Mouse (Mus musculus) layer of hippocampus, adult 9-11 months (tissue): Measurements from ENCODE around the gene Nectin1.

Experiments used
- DNase-seq: peaks from one replicate; pipeline ENCODE4 v3.0.0; 2022

Gene Nectin1

GRCm38 (mm10) chr9:43743647-43744137, at the start of gene Nectin1:
Gene Nectin1 (plus strand): TSS chr9:43743984.
- peak; percentile 89 for DNase-seq

- DNase-seq: no peak
Measured at GRCm38 (mm10) chr9:43698080-43698712, 45.6 kb upstream of the Nectin1 start.

- DNase-seq: no peak
Measured at GRCm38 (mm10) chr9:43698841-43699240, 44.9 kb upstream of the Nectin1 start.

- DNase-seq: peak; percentile 63
Measured at GRCm38 (mm10) chr9:43699417-43700225, 44.2 kb upstream of the Nectin1 start.

- peak; percentile 29 for DNase-seq
Measured at GRCm38 (mm10) chr9:43700226-43700579, 43.6 kb upstream of the Nectin1 start.

GRCm38 (mm10) chr9:43701748-43702147, 42.0 kb upstream of the Nectin1 start:
- no peak for DNase-seq

GRCm38 (mm10) chr9:43707571-43707970, 36.2 kb upstream of the Nectin1 start:
- DNase-seq: no peak

- DNase-seq: peak; percentile 47
Measured at GRCm38 (mm10) chr9:43708715-43709114, 35.1 kb upstream of the Nectin1 start.

GRCm38 (mm10) chr9:43713432-43713831, 30.4 kb upstream of the Nectin1 start:
- DNase-seq: no peak

- peak; percentile 68 for DNase-seq
Measured at GRCm38 (mm10) chr9:43719407-43719839, 24.4 kb upstream of the Nectin1 start.

GRCm38 (mm10) chr9:43720046-43720445, 23.7 kb upstream of the Nectin1 start:
- peak; percentile 24 for DNase-seq

- no peak for DNase-seq
Measured at GRCm38 (mm10) chr9:43724093-43724492, 19.7 kb upstream of the Nectin1 start.

- DNase-seq: no peak
Measured at GRCm38 (mm10) chr9:43729450-43730266, 14.1 kb upstream of the Nectin1 start.

- peak; percentile 71 for DNase-seq
Measured at GRCm38 (mm10) chr9:43730284-43731027, 13.3 kb upstream of the Nectin1 start.

GRCm38 (mm10) chr9:43731880-43732279, 11.9 kb upstream of the Nectin1 start:
- no peak for DNase-seq

- no peak for DNase-seq
Measured at GRCm38 (mm10) chr9:43732671-43733070, 11.1 kb upstream of the Nectin1 start.

GRCm38 (mm10) chr9:43734952-43735351, 8.8 kb upstream of the Nectin1 start:
- DNase-seq: no peak

- no peak for DNase-seq
Measured at GRCm38 (mm10) chr9:43736046-43736730, 7.6 kb upstream of the Nectin1 start.

GRCm38 (mm10) chr9:43737331-43737730, 6.5 kb upstream of the Nectin1 start:
- DNase-seq: no peak

- no peak for DNase-seq
Measured at GRCm38 (mm10) chr9:43737871-43738292, 5.9 kb upstream of the Nectin1 start.

- DNase-seq: no peak
Measured at GRCm38 (mm10) chr9:43738480-43739084, 5.2 kb upstream of the Nectin1 start.
